Mouse (Mus musculus) MEL (cell line): ENCODE measurements around the gene Hnrnpl.

Experiments
- CTCF ChIP-seq, 3 experiments: IDR thresholded peaks in 2 of 3; conservative IDR thresholded peaks in 1 of 3; 2 replicates each; pipeline ENCODE4 v1.5.1; 2011 to 2012; ENCODE audit warnings: low read length in 3 of 3, low read depth in 2 of 3, mild to moderate bottlenecking in 2 of 3, improper control_type of control experiment in 1 of 3, inconsistent platforms in 1 of 3, mixed read lengths in 1 of 3, moderate library complexity in 1 of 3; ENCODE audit not compliant: control insufficient read depth in 1 of 3, insufficient read depth in 1 of 3, poor library complexity in 1 of 3, severe bottlenecking in 1 of 3
- ELF1 ChIP-seq: IDR thresholded peaks from 2 replicates; pipeline ENCODE4 v1.6.1; 2014; ENCODE audit warnings: low read depth, mild to moderate bottlenecking, inconsistent platforms, low read length, improper control_type of control experiment, moderate library complexity
- MXI1 ChIP-seq: IDR thresholded peaks from 2 replicates; pipeline ENCODE4 v1.6.1; 2011; ENCODE audit warnings: mild to moderate bottlenecking, low read depth, low read length, improper control_type of control experiment
- NELFE ChIP-seq: IDR thresholded peaks from 2 replicates; pipeline ENCODE4 v1.6.1; 2011; ENCODE audit warnings: low read depth, low read length, improper control_type of control experiment
- POLR2A ChIP-seq, 2 experiments: IDR thresholded peaks; 2 replicates each; pipeline ENCODE4 v1.6.1; 2011 to 2012; ENCODE audit warnings: low read length in 2 of 2, mild to moderate bottlenecking in 2 of 2, control low read depth in 1 of 2, improper control_type of control experiment in 1 of 2, low read depth in 1 of 2, moderate library complexity in 1 of 2; ENCODE audit not compliant: control insufficient read depth in 1 of 2, insufficient read depth in 1 of 2, poor library complexity in 1 of 2
- ZMIZ1 ChIP-seq: IDR thresholded peaks from 2 replicates; pipeline ENCODE4 v1.6.1; 2012; ENCODE audit warnings: low read depth, mild to moderate bottlenecking, inconsistent platforms, low read length, improper control_type of control experiment, moderate library complexity

DNA sequence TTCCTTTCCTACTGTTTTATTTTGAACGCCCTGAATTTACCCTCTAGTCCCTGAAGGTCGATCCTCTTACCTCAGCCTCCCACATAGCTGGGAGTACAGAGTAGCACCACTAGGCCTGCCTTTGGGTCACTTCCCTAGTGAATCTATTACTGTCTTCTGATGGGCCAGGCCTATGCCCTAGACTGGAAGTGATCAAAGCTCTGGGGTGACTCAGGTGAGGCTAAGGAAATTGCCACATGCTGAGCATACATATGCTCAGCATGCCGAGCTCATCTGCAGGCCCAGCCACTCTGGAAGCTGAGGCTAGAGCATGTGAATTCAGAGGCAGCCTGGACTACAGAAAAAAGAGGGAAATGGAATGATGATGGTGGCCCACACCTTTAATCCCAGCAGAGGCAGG lies 35.2 kb upstream of the Hnrnpl start:
- TF ChIP-seq CTCF (IDR thresholded peaks at IDR 0.05 in 2 of 3, conservative IDR thresholded peaks at IDR 0.05 in 1 of 3; ENCODE audit: control insufficient read depth in 1 of 3, insufficient read depth in 1 of 3, low read depth in 2 of 3, low read length in 3 of 3, poor library complexity in 1 of 3, severe bottlenecking in 1 of 3) (no peak), POLR2A (IDR thresholded peaks at IDR 0.05; ENCODE audit: control insufficient read depth in 1 of 2, insufficient read depth in 1 of 2, low read depth in 1 of 2, low read length in 2 of 2, poor library complexity in 1 of 2) (no peak), ZMIZ1 (no peak), ELF1 (no peak), NELFE (no peak), MXI1 (no peak)
